Mouse (Mus musculus) hindbrain, embryonic 15.5 days (tissue): ENCODE data around the gene Arhgef11. TPM values are rescaled to one million over a fixed set of nuclear protein-coding genes. Genes with fewer than 3 reads are reported as not detected.

ENCODE experiments used
- ATAC-seq: fragments of 200-750 bp; cut with Nextera tagmentation; 2 replicates; pipeline ENCODE4 v1.8.0; 2017; ENCODE audit warnings: low read depth, moderate number of reproducible peaks, moderate TSS enrichment; ENCODE audit not compliant: low FRiP score
- H3K27ac ChIP-seq: fragments of 300-500 bp; sonication (generic); replicated peaks from 2 replicates; pipeline ENCODE4 v1.5.1; 2015; ENCODE audit warnings: mild to moderate bottlenecking, inconsistent platforms
- H3K27me3 ChIP-seq: fragments of 300-500 bp; sonication (generic); 2 replicates; pipeline ENCODE4 v1.6.1; 2015; ENCODE audit warnings: control low read depth, inconsistent platforms
- H3K36me3 ChIP-seq: fragments of 300-500 bp; sonication (generic); 2 replicates; pipeline ENCODE4 v1.6.1; 2015; ENCODE audit warnings: control low read depth, inconsistent platforms
- H3K4me1 ChIP-seq: fragments of 300-500 bp; sonication (generic); replicated peaks from 2 replicates; pipeline ENCODE4 v1.6.1; 2015; ENCODE audit warnings: control low read depth, inconsistent platforms
- H3K4me2 ChIP-seq: fragments of 300-500 bp; sonication (generic); 2 replicates; pipeline ENCODE4 v1.6.1; 2015; ENCODE audit warnings: moderate library complexity, mild to moderate bottlenecking, inconsistent platforms
- H3K4me3 ChIP-seq: fragments of 300-500 bp; sonication (generic); 2 replicates; pipeline ENCODE4 v1.5.1; 2015; ENCODE audit warnings: mild to moderate bottlenecking, inconsistent platforms
- H3K9ac ChIP-seq: fragments of 300-500 bp; sonication (generic); 2 replicates; pipeline ENCODE4 v1.6.1; 2015; ENCODE audit warnings: inconsistent platforms
- H3K9me3 ChIP-seq: fragments of 300-500 bp; sonication (generic); 2 replicates; pipeline ENCODE4 v1.6.1; 2016; ENCODE audit warnings: control low read depth, inconsistent platforms
- WGBS: fragments of 180-500 bp; shearing (Covaris S2); methylation state at CpG from one replicate; pipeline ENCODE4 v1.1.7; 2015; 5-methylcytosine and 5-hydroxymethylcytosine counted together
- polyA plus RNA-seq: library from polyadenylated mRNA; unstranded; fragments of >200 nt; fragmentation: Nextera tagmentation; extraction: Ambion mirVana; gene quantifications from 2 replicates; pipeline ENCODE4 v1.2.1, GENCODE M21; 2015

The Arhgef11 gene
- polyA plus RNA-seq, 1 experiment from 2014 or later, result 22.0 TPM

- Histone ChIP-seq H3K27ac (peak overlapping the region; percentile 18; the same call in 1 of the 2 replicates), H3K9ac (no peak overlapping the region), H3K36me3 (no peaks in the 10 kb centered on the region), H3K9me3 (no peaks in the 10 kb centered on the region), H3K4me2 (peak overlapping the region; percentile 33), H3K4me1 (0 out of 2 replicates have a peak, but pooled peaks cover 12% of the 10 kb centered on the region), H3K4me3 (no peak overlapping the region), H3K27me3 (peaks cover 32% of the 10 kb centered on the region; the same call in 1 of the 2 replicates)
- 25% methylated on average over 10 of the region's 10 CpGs for WGBS
- no peak for ATAC-seq
These were observed 147.7 kb downstream of the Arhgef11 start for GRCm38 (mm10) chr3:87765091-87765490.

DNA sequence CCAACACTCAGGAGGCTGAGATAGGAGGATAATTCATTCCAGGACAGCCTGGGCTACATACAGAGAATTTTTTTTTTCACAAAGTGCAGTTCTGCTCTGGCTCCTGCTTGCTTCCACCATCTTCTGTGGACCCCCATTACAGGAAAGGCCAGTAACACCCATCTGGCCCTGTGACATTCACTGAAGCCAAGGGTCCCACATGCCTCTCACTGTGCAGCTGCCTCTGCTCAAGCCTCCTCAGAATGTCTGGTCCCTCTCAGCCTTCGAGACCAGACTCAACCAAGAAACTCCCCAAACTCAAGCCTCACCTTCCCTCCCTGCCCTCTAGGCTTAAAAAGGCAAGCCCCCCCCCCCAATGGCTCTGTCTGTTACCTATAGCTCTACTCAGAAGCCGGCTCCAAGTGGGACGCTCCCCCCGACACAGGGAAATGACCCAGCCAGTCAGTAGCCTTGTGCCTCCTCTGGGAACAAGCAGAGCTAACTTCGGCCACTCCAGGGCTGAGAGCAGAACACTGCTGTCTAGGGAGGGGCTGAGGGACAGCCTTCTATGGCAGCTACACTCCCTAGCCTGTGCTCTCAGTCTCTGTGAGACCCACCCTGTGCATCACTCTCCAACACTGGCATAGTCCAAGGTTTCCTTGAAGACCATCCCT, 148.4 kb downstream of the Arhgef11 start:
- no peak overlapping the region for H3K4me3 ChIP-seq
- H3K27ac ChIP-seq, result no peak overlapping the region
- 0 out of 2 replicates have a peak, but pooled peaks cover 12% of the 10 kb centered on the region for H3K4me1 ChIP-seq
- H3K4me2 ChIP-seq, result peak overlapping the region; percentile 15; the same call in 1 of the 2 replicates
- H3K36me3 ChIP-seq, result no peaks in the 10 kb centered on the region
- H3K9me3 ChIP-seq, result no peaks in the 10 kb centered on the region
- ATAC-seq, result no peak
- peaks cover 32% of the 10 kb centered on the region; the same call in 1 of the 2 replicates for H3K27me3 ChIP-seq
- 85% methylated on average over 5 of the region's 5 CpGs for WGBS
- no peak overlapping the region for H3K9ac ChIP-seq

DNA sequence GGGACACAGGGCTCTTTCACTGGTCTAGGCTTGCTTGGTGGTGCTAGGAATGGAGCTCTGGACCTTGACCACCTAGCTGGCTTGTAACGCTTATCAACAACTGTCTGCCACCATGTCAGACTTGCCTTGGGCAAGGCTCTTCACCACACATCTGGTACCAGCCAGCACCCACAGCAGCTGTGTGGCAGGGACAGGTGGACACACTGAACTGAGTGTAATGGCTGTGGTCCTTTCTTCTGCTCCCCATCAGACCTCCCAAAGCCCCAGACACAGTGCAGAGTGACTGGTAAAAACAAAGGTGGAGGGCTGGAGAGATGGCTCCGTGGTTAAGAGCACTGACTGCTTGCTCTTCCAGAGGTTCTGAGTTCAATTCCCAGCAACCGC, 148.9 kb downstream of the Arhgef11 start:
- no peak overlapping the region for H3K4me3 ChIP-seq
- H3K27me3 ChIP-seq, result peaks cover 32% of the 10 kb centered on the region; the same call in 1 of the 2 replicates
- H3K9me3 ChIP-seq, result no peaks in the 10 kb centered on the region
- H3K9ac ChIP-seq, result no peak overlapping the region
- 84% methylated on average over 3 of the region's 3 CpGs for WGBS
- peak overlapping the region; percentile 15; the same call in 1 of the 2 replicates for H3K4me2 ChIP-seq
- H3K36me3 ChIP-seq, result no peaks in the 10 kb centered on the region
- H3K27ac ChIP-seq, result no peak overlapping the region
- ATAC-seq, result no peak
- H3K4me1 ChIP-seq, result 0 out of 2 replicates have a peak, but pooled peaks cover 12% of the 10 kb centered on the region

DNA sequence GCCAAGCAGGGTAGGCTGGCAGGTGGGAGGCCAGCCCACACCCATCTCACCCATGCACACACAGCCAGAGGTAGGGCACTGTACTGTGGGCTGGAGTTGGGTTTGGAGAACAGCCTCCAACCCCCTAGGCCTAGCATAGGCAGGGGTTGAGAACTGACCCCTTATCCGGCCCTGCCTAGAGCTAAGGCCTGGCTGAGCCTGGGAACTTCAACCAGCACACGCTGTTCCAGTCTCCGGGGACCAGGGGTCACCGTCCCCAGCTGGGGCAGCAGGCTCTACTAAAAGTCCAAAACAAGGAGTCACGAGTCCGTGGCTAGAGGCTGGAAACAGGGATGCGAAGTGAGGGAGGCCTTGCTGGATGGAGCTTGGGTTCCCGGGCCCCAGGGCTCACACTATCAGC, 150.4 kb downstream of the Arhgef11 start:
- Histone ChIP-seq H3K27me3 (peaks cover 32% of the 10 kb centered on the region; the same call in 1 of the 2 replicates), H3K36me3 (no peaks in the 10 kb centered on the region), H3K9me3 (no peaks in the 10 kb centered on the region), H3K9ac (no peak overlapping the region), H3K4me1 (0 out of 2 replicates have a peak, but pooled peaks cover 12% of the 10 kb centered on the region), H3K4me2 (peak overlapping the region; percentile 52), H3K4me3 (peak overlapping the region; percentile 32), H3K27ac (no peak overlapping the region)
- no peak for ATAC-seq
- 69% methylated on average over 8 of the region's 8 CpGs for WGBS

GRCm38 (mm10) chr3:87768431-87768830, 151.1 kb downstream of the Arhgef11 start:
- peak overlapping the region; percentile 52 for H3K4me2 ChIP-seq
- H3K9me3 ChIP-seq, result no peaks in the 10 kb centered on the region
- no peaks in the 10 kb centered on the region for H3K36me3 ChIP-seq
- no peak overlapping the region for H3K27ac ChIP-seq
- peaks cover 32% of the 10 kb centered on the region; the same call in 1 of the 2 replicates for H3K27me3 ChIP-seq
- no peak overlapping the region for H3K9ac ChIP-seq
- 58% methylated on average over 6 of the region's 6 CpGs for WGBS
- peak overlapping the region; percentile 32 for H3K4me3 ChIP-seq
- 0 out of 2 replicates have a peak, but pooled peaks cover 11% of the 10 kb centered on the region for H3K4me1 ChIP-seq
- ATAC-seq, result no peak

- Histone ChIP-seq H3K4me3 (peak overlapping the region; percentile 32), H3K36me3 (no peaks in the 10 kb centered on the region), H3K27me3 (peaks cover 32% of the 10 kb centered on the region; the same call in 1 of the 2 replicates), H3K9me3 (no peaks in the 10 kb centered on the region), H3K9ac (no peak overlapping the region), H3K4me2 (peak overlapping the region; percentile 52), H3K4me1 (0 out of 2 replicates have a peak, but pooled peaks cover 7% of the 10 kb centered on the region), H3K27ac (no peak overlapping the region)
- WGBS, result 2% methylated on average over 37 of the region's 37 CpGs
- peak; percentile 49; the same call in 1 of the 2 replicates for ATAC-seq
These were observed 151.5 kb downstream of the Arhgef11 start for GRCm38 (mm10) chr3:87768844-87769243.

GRCm38 (mm10) chr3:87769506-87769905, 152.1 kb downstream of the Arhgef11 start:
- no peaks in the 10 kb centered on the region for H3K36me3 ChIP-seq
- H3K4me2 ChIP-seq, result no peak overlapping the region
- 0 out of 2 replicates have a peak, but pooled peaks cover 4% of the 10 kb centered on the region for H3K4me1 ChIP-seq
- WGBS, result 82% methylated on average over 8 of the region's 8 CpGs
- no peaks in the 10 kb centered on the region for H3K9me3 ChIP-seq
- no peak overlapping the region for H3K27ac ChIP-seq
- H3K27me3 ChIP-seq, result peaks cover 32% of the 10 kb centered on the region; the same call in 1 of the 2 replicates
- H3K9ac ChIP-seq, result no peak overlapping the region
- no peak overlapping the region for H3K4me3 ChIP-seq
- ATAC-seq, result no peak

DNA sequence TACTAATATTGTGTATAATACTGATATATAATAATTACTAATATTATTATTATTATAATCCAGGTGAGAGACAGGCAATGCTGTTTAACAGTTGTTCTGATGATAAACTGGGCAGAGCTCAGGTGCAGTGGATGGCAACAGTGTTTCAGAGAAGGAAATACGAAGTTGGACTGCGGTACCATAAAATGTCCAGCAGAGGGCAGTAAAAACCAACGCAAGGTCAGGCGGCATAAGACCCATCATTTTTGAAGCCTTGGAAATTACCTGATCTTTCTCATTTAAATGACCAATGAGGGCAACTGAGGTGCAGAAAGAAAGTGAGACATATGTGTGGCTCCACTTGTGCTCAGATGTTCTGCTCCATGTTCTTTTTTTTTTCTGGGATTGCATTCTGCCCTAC, 152.9 kb downstream of the Arhgef11 start:
- Histone ChIP-seq H3K27ac (no peak overlapping the region), H3K9ac (no peak overlapping the region), H3K9me3 (no peaks in the 10 kb centered on the region), H3K27me3 (peaks cover 32% of the 10 kb centered on the region; the same call in 1 of the 2 replicates), H3K36me3 (no peaks in the 10 kb centered on the region), H3K4me1 (0 out of 2 replicates have a peak, but pooled peaks cover 4% of the 10 kb centered on the region), H3K4me2 (no peak overlapping the region), H3K4me3 (no peak overlapping the region)
- WGBS, result 2% methylated on average over 4 of the region's 4 CpGs
- no peak for ATAC-seq

- no peak overlapping the region for H3K9ac ChIP-seq
- WGBS, result 44% methylated on average over 6 of the region's 6 CpGs
- peaks cover 10% of the 10 kb centered on the region; the same call in 1 of the 2 replicates for H3K4me1 ChIP-seq
These were observed 153.7 kb downstream of the Arhgef11 start for GRCm38 (mm10) chr3:87771088-87771487.

GRCm38 (mm10) chr3:87778283-87778682, 160.9 kb downstream of the Arhgef11 start:
- no peaks in the 10 kb centered on the region for H3K36me3 ChIP-seq
- H3K9ac ChIP-seq, result no peak overlapping the region
- WGBS, result 34% methylated on average over 23 of the region's 23 CpGs
- peak overlapping the region; percentile 35 for H3K4me2 ChIP-seq
- H3K27ac ChIP-seq, result no peak overlapping the region
- ATAC-seq, result no peak
- peaks cover 25% of the 10 kb centered on the region for H3K4me1 ChIP-seq
- no peak overlapping the region for H3K4me3 ChIP-seq
- H3K9me3 ChIP-seq, result no peaks in the 10 kb centered on the region
- H3K27me3 ChIP-seq, result no peaks in the 10 kb centered on the region

More at GRCm38 (mm10) chr3:87771088-87771487, 153.7 kb downstream of the Arhgef11 start:
- no peak overlapping the region for H3K4me3 ChIP-seq
- H3K36me3 ChIP-seq, result no peaks in the 10 kb centered on the region
- H3K27me3 ChIP-seq, result peaks cover 28% of the 10 kb centered on the region; the same call in 1 of the 2 replicates
- H3K4me2 ChIP-seq, result no peak overlapping the region
- H3K27ac ChIP-seq, result no peak overlapping the region
- no peak for ATAC-seq
- H3K9me3 ChIP-seq, result no peaks in the 10 kb centered on the region

- H3K36me3 ChIP-seq, result no peaks in the 10 kb centered on the region
- H3K27me3 ChIP-seq, result no peaks in the 10 kb centered on the region
- H3K27ac ChIP-seq, result no peak overlapping the region
- H3K4me1 ChIP-seq, result peaks cover 25% of the 10 kb centered on the region
- H3K4me3 ChIP-seq, result no peak overlapping the region
- H3K4me2 ChIP-seq, result no peak overlapping the region
- H3K9me3 ChIP-seq, result no peaks in the 10 kb centered on the region
- WGBS, result 41% methylated on average over 2 of the region's 2 CpGs
- no peak overlapping the region for H3K9ac ChIP-seq
- ATAC-seq, result no peak
These were observed 161.7 kb downstream of the Arhgef11 start for GRCm38 (mm10) chr3:87779086-87779485.

- no peak overlapping the region for H3K9ac ChIP-seq
- H3K27ac ChIP-seq, result no peak overlapping the region
- H3K4me1 ChIP-seq, result peaks cover 9% of the 10 kb centered on the region
- no peak for ATAC-seq
- WGBS, result 75% methylated on average over 25 of the region's 25 CpGs
- H3K4me3 ChIP-seq, result no peak overlapping the region
- no peaks in the 10 kb centered on the region for H3K36me3 ChIP-seq
- no peaks in the 10 kb centered on the region for H3K27me3 ChIP-seq
- H3K4me2 ChIP-seq, result no peak overlapping the region
- no peaks in the 10 kb centered on the region for H3K9me3 ChIP-seq
These were observed 166.1 kb downstream of the Arhgef11 start for GRCm38 (mm10) chr3:87783282-87784023.
